Mouse (Mus musculus): ENCODE results near the gene Igfbp7. TPM values are rescaled to one million over a fixed set of nuclear protein-coding genes. Genes with fewer than 3 reads are reported as not detected.

The Igfbp7 gene
- total RNA-seq, 2 experiments from 2014 or later: 437 to 440 TPM

DNA sequence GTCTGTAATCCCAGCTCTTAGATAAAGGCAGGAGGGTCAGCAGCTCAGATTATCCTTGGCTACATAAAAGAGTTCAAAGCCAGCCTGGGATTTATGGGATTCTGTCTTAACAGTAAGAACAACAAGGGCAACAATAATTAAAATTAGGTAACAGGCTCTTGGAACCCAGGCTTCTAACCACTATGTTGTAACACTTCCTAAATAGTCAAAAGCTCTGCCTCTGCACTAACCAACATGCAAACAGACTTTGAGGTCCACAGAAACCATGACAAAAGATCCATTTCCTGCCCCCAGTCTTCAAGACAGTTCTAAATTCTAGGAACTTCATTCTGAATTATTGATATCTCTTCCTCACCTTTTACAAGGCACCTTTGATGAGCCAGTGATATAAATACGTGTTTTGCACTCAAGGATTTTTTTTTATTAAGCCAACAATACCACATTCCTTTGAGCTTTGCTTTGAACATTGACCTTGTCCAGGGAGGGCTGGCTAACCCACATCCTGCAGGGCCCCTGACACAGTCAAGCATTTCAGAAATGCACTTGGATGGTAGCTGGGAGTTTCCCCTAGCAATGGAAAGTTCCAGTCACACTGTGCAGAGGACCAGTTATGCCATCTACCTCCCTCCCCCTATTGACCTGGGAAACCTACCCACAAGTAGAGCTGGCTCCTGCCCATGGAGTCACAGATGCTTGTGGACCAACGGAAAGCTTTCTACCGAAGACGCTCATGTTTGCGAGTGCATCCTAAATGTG lies 23.9 kb downstream of the Igfbp7 start:
- intact Hi-C loops (cut with DNase I): no loop called here
- no peak for DNase-seq

DNA sequence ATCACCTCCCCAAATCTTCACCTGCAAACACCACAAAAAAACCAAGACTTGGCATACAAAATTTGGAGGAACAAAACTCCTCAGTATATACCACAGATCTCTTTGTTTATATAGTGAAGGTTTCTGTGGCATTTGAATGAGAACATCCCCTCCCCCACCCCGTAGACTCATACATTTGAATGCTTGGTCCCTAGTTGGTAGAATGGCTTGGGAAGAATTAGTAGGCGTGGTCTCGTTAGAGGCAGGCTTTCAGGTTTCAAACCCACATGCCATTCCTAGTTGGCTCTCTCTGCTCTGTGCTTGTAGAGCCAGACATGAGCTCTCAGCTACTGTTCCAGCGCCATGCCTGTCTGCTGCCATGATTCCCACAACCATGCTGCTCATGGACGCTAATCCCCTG lies 26.2 kb downstream of the Igfbp7 start:
- DNase-seq: no peak
- intact Hi-C loops (cut with DNase I): no loop called here

DNA sequence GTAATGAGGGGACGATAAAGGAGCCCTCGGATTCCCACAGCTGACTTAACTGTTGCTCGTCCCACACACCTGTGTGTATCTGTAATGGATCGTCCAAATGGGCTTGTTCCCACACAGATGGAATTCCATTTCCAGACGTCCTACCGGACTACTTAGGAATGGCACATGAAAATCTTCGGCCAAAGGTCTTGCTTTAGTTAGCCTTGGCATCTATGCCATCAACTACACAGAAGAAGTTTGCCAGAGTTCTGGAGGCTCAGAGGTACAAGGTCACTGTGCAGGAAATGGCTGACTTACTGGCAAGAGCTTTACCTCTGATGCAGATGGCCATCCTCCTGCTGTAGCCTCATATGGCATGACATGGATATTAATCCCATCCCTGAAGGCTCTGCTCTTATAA lies 26.6 kb downstream of the Igfbp7 start:
- intact Hi-C loops (cut with DNase I): no loop called here
- DNase-seq: no peak

DNA sequence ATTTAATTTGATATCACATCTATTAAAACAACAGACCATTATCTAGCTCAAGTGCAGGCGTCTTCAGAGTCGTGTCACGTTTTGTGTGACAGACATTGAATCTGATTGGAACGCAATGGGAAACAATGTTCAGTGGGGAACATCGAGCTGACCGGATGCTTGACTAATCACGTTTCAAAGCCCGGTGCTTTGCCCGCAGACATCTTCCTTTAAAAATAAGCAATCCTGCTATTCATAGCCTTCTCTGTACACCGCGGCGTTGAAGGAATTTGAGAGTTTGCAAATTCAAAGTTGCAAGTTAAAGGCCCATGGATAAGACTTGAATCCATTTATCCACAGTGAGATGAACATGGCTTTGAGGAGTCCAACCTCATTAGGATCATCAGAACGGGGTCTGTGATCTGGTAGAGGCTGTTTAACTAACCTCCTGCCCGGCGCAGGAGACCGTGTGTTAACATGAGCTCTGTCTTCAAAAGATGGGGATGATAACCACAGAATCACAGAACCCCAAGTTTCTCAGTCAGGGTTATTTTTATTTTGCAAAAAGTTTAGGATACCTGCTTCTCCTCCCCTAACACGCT lies 27.4 kb downstream of the Igfbp7 start:
- DNase-seq: no peak
- intact Hi-C loops (cut with DNase I): no loop called here

DNA sequence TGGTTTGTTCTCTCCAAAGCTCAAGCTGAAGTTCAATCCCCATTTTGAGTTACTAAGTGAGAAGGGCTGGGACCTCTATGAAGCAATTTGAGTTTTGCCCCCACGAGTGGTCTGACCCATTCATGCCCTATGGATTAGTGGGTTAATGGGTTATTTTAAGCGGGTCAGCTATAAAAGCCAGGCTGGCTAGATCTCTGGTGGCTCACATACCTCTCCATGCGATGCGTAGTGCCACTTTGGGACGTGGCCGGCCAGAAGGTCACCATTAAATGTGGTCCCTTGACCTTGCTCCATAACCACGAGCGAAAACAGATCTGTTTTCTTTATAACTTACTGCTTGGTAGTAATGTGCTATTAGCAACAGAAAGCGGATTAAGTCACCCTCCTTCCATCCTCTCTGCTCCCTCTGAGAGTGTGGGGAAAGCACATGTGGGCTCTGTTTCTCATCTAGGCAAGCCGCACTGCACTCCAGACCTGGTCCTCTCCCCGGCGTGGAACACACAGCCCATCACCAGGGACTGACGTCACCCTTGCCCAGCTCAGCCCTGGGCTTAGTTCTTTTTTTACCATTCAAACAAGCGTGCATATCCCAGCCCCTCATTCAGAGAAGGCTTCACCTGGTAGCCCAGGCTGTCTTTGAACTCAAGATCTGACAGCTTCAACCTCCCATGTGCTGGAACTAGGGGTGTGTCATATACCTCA lies 28.3 kb downstream of the Igfbp7 start:
- intact Hi-C loops (cut with DNase I): no loop called here
- no peak for DNase-seq

DNA sequence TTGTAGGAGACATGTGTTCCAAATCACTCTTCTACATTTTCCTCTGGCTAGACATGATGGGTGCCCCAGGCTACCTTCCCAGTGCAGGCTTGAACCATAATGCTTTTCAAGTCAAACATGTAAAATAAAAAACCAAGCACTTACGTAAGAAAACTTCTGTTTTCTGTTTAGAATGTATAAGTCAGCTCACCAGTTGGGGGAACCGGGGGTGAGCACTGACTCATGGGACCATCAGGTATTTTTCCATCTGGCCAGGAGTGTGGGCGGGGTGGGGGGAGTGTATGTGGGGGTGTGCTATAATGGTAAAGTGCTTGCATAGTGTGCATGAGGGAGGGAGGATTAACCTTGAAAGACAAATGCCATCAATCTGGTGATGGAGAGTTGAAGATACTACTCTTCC lies 29.8 kb downstream of the Igfbp7 start:
- intact Hi-C loops (cut with DNase I): no loop called here
- no peak for DNase-seq

DNA sequence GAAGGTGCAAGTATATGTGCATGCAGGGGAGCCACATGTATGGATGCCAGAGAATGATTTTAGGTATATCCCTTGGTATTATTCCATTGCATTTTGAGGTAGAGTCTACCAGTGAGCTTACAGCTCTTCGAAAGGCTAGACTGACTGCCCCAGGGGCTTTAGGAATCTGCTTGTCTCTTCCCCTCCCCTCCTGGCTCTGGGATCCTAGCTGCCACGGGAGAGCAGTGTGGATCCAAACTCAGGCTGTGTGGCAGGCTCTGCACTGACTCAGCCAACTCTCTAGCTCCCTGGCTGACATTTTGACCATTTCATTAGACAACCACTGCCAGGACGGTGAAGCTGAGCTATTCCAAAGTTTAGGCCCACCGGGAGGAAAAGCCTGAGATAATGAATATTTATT lies 32.3 kb downstream of the Igfbp7 start:
- intact Hi-C loops (cut with DNase I): no loop called here
- no peak for DNase-seq

DNA sequence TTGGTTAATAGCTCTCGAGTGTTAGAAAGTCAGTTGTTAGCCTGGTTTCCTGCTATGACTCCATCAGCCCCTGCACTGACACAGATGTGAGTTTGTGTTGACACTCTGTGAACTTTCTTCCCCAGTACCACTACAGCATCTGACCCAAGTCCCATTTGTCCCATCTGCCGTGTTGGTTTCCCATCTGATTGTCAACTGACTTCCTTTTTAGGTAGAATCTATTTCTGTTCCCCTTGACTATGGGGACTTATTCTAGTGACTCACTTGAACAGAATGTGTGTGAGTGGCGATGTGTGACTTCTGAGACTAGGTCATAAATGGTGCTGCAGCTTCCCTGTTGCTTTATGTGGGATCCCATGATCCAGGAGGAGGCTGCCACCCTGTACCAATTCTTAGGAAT lies 32.9 kb downstream of the Igfbp7 start:
- intact Hi-C loops (cut with DNase I): no loop called here
- DNase-seq: no peak

DNA sequence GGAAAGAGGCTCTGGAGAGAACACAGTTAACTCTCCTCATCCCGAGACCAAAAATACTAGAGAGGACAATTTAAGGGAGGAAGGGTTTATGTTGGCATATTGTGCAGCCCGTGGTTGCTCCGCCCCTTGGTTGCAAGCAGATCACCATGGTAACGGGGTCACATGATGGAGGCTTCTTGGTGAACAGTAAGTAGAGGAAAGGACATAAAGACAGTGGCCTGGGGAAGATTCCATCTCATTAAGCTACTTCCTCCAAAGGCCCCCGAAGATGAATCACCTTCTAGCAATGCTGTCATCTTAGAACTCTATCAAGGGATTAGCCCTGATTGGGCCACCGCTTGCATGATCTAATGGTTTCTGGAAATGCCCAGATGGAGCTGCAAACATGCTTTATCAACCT lies 35.1 kb downstream of the Igfbp7 start:
- intact Hi-C loops (cut with DNase I): loop anchor here (2.0 kb wide), 1 partner anchor 14 kb away; no protein-coding TSS in a partner anchor
- peak in 1 of 2 experiments; percentile 50 for DNase-seq

DNA sequence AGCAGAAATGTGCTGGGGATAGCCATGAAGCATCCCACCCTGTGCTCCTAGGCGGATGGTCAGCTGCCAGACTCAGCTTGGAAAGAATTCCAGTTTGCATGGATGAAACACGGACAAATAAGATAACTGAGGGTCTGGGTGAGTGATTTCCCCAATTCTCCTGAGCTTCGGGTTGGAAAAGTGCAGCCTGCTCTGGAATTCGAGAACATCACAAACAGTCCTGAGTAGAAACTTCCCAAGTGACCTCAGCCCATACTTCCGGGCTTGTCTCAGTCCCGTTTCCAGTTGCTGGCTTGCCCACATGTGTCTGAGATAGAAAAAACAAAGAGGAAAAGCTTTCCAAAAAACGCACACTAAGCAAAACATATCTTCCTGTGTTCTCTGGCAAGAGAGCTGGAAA lies 35.6 kb downstream of the Igfbp7 start:
- peak; percentile 70 to 71 for DNase-seq
- intact Hi-C loops (cut with DNase I): loop anchor here (2.0 kb wide), 1 partner anchor 15 kb away; no protein-coding TSS in a partner anchor

DNA sequence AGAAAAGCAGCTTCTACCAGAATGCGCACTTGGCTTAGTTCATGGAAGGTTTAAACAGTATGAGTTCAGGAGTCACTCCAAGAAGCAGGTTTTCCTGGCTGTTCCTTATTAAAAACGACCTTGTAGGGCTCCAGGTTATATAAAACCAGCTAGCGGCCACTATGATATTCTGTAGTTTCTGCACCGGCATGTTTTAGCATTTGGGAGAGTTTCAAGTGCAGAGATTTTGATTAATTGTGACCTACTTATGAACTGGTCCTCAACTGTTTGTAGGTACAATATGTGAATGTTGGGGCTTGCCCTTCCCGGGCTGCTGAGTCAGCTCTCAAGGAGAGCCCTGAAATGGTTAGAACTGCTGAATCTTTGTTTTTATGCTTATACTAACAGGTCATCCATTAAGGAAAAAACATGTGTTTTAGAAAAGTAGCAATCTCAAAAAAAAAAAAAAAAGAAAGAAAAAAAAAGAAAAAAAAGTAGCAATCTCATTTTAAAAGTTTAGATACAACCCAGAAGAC lies 37.4 kb downstream of the Igfbp7 start:
- no peak for DNase-seq
- intact Hi-C loops (cut with DNase I): no loop called here

DNA sequence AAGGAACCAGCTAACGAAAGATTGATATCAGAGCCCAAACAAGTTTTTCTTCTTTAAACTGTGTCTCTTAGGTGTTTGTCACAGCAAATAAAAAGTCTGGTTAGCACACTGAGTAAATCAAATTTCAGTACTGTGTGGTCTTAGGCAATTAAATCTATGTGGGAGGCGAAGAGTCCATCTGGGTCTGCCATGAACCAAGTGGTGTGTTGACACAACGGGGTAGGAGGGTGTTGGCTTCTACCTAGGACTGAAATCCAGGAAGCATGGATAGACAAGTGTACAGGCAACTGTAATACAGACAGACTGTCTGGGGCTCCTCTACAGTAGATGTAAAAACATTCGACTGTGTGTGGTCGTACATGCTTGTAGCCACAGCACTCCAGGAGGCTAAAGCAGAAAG lies 38.4 kb downstream of the Igfbp7 start:
- intact Hi-C loops (cut with DNase I): no loop called here
- DNase-seq: no peak

DNA sequence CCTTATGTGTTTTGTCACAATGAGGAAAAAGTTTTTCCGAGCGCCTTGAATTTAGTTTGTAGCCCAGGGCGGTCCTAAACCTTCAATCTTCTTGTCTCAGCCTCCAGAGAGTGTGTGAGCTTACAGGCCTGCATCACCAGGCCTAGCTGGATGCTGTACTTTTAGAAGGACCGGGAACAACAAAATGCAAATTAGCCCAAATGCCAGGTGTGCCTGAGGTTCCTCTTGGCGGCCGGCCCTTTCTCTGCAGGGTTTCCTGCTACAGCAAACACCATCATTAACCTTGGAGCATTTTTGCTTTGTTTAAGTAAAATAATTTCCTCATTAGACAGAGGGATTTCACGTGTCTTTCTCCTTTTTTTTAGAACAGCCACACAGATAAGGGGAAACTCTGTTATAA lies 39.6 kb downstream of the Igfbp7 start:
- DNase-seq: no peak
- intact Hi-C loops (cut with DNase I): no loop called here

DNA sequence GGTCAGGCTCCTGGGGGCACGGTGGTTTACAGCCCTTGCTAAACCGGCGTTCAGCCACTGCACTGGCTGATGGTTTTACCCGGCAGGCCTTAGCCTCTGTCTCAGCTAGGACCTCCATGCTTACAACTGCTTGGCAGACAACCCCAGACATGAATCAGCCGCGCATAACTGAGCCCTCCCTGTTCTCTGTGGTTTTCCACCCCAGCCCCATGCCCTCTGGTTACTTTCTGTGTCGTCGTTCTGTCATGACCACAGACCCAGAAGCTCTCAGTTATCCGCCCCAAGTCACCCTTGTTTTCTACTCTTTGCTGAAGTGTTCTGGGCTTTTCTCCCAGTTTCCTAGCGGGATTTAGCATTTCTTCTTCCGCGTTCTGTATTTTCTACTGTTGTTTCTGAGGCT lies 40.2 kb downstream of the Igfbp7 start:
- DNase-seq: no peak
- intact Hi-C loops (cut with DNase I): loop anchor here (2.0 kb wide), 1 partner anchor 31 kb away; no protein-coding TSS in a partner anchor

DNA sequence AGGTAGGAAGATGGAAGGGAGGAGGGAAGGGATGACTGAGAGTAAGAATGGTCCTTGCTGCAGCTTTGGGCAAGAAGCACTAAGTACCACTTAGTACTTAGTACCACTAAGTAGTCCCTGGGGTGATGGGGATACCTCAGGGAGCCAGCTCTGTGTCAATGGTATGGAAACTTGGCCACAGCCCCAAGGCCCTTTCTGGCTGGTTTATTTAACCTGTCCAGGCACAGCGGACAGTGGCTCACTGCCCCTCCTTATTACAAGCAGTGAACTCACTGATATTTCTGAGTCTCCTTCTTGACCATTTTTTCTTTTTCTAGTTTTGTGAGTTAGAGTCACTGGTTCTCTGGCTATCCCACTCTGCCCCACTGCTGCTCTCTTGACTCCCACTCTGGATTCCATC lies 40.7 kb downstream of the Igfbp7 start:
- intact Hi-C loops (cut with DNase I): loop anchor here (2.0 kb wide), 1 partner anchor 32 kb away; no protein-coding TSS in a partner anchor
- DNase-seq: no peak

DNA sequence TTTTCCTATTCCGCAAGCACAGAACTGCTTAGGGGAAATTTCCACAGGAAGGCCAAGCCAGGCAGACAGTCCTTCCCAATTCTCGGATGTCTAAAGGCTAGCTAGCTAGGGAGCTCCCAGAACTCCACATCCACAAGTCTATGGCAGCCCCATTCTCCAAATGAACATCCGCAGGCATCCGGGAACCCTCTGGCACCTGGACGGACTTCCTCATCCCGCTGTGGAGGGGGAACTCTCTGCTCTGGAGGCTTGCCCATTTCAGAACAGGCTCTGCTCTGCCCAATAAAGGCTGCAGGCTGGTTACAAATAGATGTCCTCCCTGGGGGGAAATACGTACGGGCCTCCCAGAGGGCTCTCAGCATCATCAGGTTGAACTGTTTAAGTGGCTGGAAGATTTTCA lies 41.5 kb downstream of the Igfbp7 start:
- intact Hi-C loops (cut with DNase I): loop anchor here (2.0 kb wide), 1 partner anchor 32 kb away; no protein-coding TSS in a partner anchor
- peak in 1 of 2 experiments; percentile 41 for DNase-seq

DNA sequence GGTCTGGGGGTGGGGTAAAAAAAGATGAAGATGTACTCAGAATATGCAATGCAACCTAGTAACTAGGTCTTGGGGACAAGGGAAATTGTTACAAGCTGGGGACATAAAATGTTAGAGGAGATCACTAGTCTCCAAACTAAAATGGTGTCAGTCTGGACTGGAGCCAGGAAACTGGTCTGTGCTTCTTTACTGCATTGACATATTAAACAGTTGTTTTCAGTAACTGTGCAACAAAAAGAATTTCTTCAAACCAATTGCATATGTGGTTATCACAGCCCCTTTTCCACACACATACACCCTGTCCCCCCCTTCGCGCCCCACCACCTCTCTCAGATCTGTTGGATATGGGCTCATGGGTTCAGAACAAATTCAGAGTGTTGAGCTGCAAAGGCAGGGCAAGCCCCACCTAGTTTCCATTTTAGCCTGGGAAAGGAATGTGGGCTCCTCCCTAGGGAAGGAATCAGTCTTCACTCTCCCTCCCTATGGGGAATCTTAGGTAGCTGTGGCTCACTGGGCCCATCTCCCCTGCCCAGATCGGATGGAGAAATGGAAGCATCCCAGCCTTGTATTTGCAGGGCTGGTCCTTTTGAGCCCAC lies 43.3 kb downstream of the Igfbp7 start:
- no peak for DNase-seq
- intact Hi-C loops (cut with DNase I): no loop called here

DNA sequence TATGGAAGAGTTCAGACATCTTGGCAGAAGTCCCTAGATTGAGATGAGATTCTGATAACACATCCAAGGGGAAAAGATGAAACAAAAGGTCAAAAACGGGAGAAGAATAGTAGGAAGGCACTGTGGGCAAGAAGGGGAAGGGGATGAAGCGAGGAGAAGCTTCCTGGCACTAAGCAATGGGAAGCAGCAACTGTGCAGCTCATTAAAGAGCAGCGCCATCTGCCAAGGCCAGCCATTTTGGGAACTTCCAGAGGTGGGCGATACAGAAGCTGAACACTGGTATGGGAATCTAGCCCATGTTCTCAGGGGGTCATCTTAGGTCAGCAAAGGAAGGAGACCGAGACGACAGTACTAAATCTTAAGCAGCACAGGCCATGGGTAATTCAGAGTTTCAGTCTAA lies 44.2 kb downstream of the Igfbp7 start:
- intact Hi-C loops (cut with DNase I): no loop called here
- DNase-seq: no peak

DNA sequence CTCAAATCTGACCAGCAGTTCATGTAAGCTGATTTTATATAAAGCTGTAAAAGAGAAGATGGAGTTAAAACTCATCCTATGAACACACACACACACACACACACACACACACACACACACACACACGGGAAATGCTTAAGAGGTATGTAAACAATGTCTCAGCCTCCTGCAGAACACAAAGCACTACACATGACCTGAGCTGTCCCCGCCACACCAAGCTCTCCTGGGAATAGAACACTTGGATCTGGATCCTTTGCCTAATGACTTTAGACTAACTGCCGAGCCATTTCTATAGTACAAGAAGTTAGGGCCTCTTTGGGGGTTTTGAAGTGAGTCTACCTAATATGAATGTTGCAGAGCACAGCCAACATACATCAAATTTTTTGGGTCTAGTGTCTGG lies 45.7 kb downstream of the Igfbp7 start:
- DNase-seq: no peak
- intact Hi-C loops (cut with DNase I): no loop called here

DNA sequence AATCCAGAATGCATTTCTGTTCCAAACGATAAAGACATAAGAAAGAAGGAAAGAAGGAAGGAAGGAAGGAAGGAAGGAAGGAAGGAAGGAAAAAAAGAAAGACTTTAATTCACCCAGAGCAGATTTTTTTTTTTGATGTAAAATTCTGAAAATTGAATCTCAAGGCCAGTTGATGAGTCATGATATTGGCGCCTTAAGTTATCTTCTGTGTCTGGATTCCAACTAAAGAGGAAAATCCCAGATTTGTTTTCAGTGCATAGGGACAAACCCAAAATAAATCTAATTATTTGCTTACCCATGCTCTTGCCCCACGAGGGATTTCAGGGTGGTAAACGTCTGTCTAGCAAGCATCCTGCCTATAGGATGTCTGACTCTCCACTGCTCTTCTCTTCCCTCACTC lies 46.8 kb downstream of the Igfbp7 start:
- intact Hi-C loops (cut with DNase I): no loop called here
- DNase-seq: no peak

DNA sequence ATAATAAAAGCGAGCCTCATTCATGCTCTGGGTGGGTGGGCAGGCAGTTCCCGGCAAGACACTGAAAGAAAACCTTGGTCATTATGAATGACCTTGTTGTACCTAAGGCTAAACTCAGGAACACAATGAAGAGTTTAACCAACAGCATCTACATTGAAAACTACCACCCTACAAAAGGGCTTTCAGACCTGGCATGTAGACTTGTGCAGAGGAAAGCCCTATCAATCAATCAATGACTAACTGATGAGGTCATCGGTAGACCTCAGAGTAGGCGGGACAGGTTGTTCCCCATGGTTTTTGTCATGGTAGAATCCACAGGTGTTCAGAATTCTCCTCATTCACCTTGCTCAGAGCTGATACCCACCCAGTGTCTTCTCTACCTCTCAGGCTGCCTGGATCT lies 47.9 kb downstream of the Igfbp7 start:
- intact Hi-C loops (cut with DNase I): loop anchor here (5.0 kb wide), 1 partner anchor 47 kb away; the partner anchor contains the start of gene Igfbp7
- no peak for DNase-seq

All from heart, postnatal 14 days (tissue).